ENCODE assay signal across 12 mouse cellular contexts in the genomic region with DNA sequence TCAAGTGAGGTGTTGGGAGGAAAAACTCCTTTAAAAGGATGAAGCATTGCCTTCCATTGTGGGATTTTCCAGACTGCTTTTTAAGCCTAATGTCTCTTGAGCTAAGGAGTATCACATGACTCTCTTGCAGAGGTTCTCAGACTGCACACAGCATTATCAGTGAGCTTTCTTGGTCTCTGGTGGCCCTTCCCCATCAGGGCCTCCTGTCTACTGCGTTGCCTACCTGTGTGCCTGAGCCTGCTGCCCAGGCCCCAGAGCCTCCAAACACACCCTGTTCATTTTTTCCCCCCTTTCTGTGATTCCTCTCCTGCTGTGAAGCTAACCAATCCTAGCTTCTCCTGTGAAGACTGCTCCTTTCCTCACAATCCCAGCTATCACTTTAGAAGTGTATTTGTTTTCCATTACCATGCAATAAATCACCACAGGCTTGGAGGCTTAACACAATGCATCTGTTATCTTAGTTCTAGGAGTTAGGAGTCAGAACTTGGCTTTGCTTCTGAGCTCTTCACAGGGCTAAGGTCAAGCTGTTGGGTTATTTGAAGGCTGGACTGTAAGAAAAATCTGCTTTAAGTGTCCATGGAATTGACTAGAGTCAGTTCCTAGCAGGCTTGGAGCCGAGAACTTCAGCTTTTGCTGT.
DNase-seq lines count a peak whose midpoint lies in the region; ATAC-seq and TF ChIP-seq lines count a peak whose summit lies in the region.
"Had no signal": no experiment of that assay in that cellular context is flagged by ENCODE, and none has a peak within 500 bp of the region (broad histone marks: within the 10 kb centered on the region; RNA-seq: fewer than 3 reads in every experiment).

No protein-coding gene starts in this region.

- DNase-seq in intestine, embryonic 14.5 days (ENCODE audit: low spot score): no peak
- peak; percentile 4 for DNase-seq in lung, postnatal 36 days
- no peak for DNase-seq in lung, postnatal 4 days
- peak; percentile 4 for DNase-seq in yolk sac, embryonic 10.5 days (ENCODE audit: low spot score)
- no peak for DNase-seq in cerebellum, adult 8-10 months
- DNase-seq: thymus, adult 2 months had no signal

- no peaks in the 10 kb centered on the region for H3K9me3 ChIP-seq in intestine, embryonic 14.5 days (ENCODE audit: control insufficient read depth, low read length)
- H3K9me3 ChIP-seq in intestine, postnatal 0 days (ENCODE audit: control insufficient read depth): no peaks in the 10 kb centered on the region
- no peaks in the 10 kb centered on the region for H3K9me3 ChIP-seq in kidney, embryonic 16.5 days (ENCODE audit: low read length)
- H3K9me3 ChIP-seq: G1E had no signal

- no peak overlapping the region for H3K27ac ChIP-seq in intestine, embryonic 14.5 days (ENCODE audit: low read depth)
- H3K27ac ChIP-seq in intestine, postnatal 0 days (ENCODE audit: low read depth, low read length): no peak overlapping the region
- H3K27ac ChIP-seq in kidney, embryonic 16.5 days (ENCODE audit: low read length): peak overlapping the region; percentile 59; the same call in 1 of the 2 replicates
- H3K27ac ChIP-seq: hindbrain, embryonic 14.5 days; liver, embryonic 14.5 days had no signal

- 51% methylated on average over 2 of the region's 2 CpGs for WGBS in intestine, embryonic 14.5 days
- WGBS in intestine, postnatal 0 days: 30% methylated on average over 2 of the region's 2 CpGs
- 28% methylated on average over 2 of the region's 2 CpGs for WGBS in kidney, embryonic 16.5 days

- ATAC-seq in intestine, embryonic 14.5 days (replicated peaks; ENCODE audit: low FRiP score, low TSS enrichment, low read depth): 0 out of 2 replicates have a peak, but pooled peaks have one; percentile 32
- ATAC-seq in intestine, postnatal 0 days: no peak
- peak; percentile 75 for ATAC-seq in kidney, embryonic 16.5 days (ENCODE audit: low FRiP score, low TSS enrichment)

- H3K9ac ChIP-seq in intestine, embryonic 14.5 days (ENCODE audit: low read length): no peak overlapping the region
- no peak overlapping the region for H3K9ac ChIP-seq in intestine, postnatal 0 days (ENCODE audit: low read depth, low read length)
- H3K9ac ChIP-seq in kidney, embryonic 16.5 days (replicated peaks; ENCODE audit: low read length): no peak overlapping the region
- H3K9ac ChIP-seq: hindbrain, embryonic 14.5 days; liver, embryonic 14.5 days had no signal

- TF ChIP-seq CTCF in intestine, postnatal 0 days (IDR thresholded peaks at IDR 0.05; ENCODE audit: low read depth): no peak

- no peak overlapping the region for H3K4me3 ChIP-seq in intestine, embryonic 14.5 days (ENCODE audit: low read depth, low read length)
- H3K4me3 ChIP-seq in intestine, postnatal 0 days (ENCODE audit: low read depth, low read length): no peak overlapping the region
- H3K4me3 ChIP-seq in kidney, embryonic 16.5 days (ENCODE audit: low read length): no peak overlapping the region
- H3K4me3 ChIP-seq: erythroblast, embryonic 14.5 days had no signal

- no peaks in the 10 kb centered on the region for H3K36me3 ChIP-seq in intestine, embryonic 14.5 days (ENCODE audit: control insufficient read depth, insufficient read depth, low read length)
- no peaks in the 10 kb centered on the region for H3K36me3 ChIP-seq in intestine, postnatal 0 days (ENCODE audit: control insufficient read depth, insufficient read depth)
- H3K36me3 ChIP-seq in kidney, embryonic 16.5 days (ENCODE audit: insufficient read depth, low read length): no peaks in the 10 kb centered on the region

- H3K27me3 ChIP-seq in intestine, embryonic 14.5 days (replicated peaks; ENCODE audit: control insufficient read depth, insufficient read depth, low read length): no peaks in the 10 kb centered on the region
- H3K27me3 ChIP-seq in intestine, postnatal 0 days (replicated peaks; ENCODE audit: control insufficient read depth, insufficient read depth, low read length): no peaks in the 10 kb centered on the region
- H3K27me3 ChIP-seq in kidney, embryonic 16.5 days (ENCODE audit: insufficient read depth, low read length): no peaks in the 10 kb centered on the region

- no peaks in the 10 kb centered on the region for H3K4me1 ChIP-seq in intestine, embryonic 14.5 days (replicated peaks; ENCODE audit: control insufficient read depth, insufficient read depth, low read length)
- no peaks in the 10 kb centered on the region for H3K4me1 ChIP-seq in intestine, postnatal 0 days (replicated peaks; ENCODE audit: control insufficient read depth, insufficient read depth, low read length)
- H3K4me1 ChIP-seq in kidney, embryonic 16.5 days (ENCODE audit: insufficient read depth, low read length): peaks cover 17% of the 10 kb centered on the region

- H3K4me2 ChIP-seq in intestine, embryonic 14.5 days (ENCODE audit: low read length): no peak overlapping the region
- no peak overlapping the region for H3K4me2 ChIP-seq in intestine, postnatal 0 days (replicated peaks; ENCODE audit: low read depth)
- H3K4me2 ChIP-seq in kidney, embryonic 16.5 days (replicated peaks; ENCODE audit: low read depth, low read length): no peak overlapping the region
- H3K4me2 ChIP-seq: hindbrain, embryonic 14.5 days had no signal

Comparison
In these comparisons a context has a peak if more than half of its experiments do, and no peak if none do; other contexts are left out.
1. DNase-seq: peak in lung, postnatal 36 days (single experiment) and yolk sac, embryonic 10.5 days (single experiment); none in intestine, embryonic 14.5 days (single experiment), lung, postnatal 4 days (0 of 2) and cerebellum, adult 8-10 months (single experiment).